Mouse (Mus musculus): Measurements from ENCODE around the gene Urod. TPM values are rescaled to one million over a fixed set of nuclear protein-coding genes. Genes with fewer than 3 reads are reported as not detected.

The Urod gene
- total RNA-seq (2012; rRNA removed), result 65.8 and 82.5 TPM in 2 replicates

GRCm38 (mm10) chr4:116993672-116994621 is at the start of gene Urod:
Urod (minus strand) TSS chr4:116994413.
- TF ChIP-seq ZNF384 (IDR thresholded peaks at IDR 0.05; ENCODE audit: low read depth, low read length), result no peak
- peak; percentile 59; the same call in 1 of the 2 replicates for TF ChIP-seq HCFC1 (IDR thresholded peaks at IDR 0.05; ENCODE audit: borderline replicate concordance, insufficient read depth, low read length)
- DNase-seq (ENCODE audit: low read depth, low spot score), result peak; percentile 93
- H3K4me3 ChIP-seq (ENCODE audit: insufficient read depth in 1 of 2, low read depth in 1 of 2, low read length in 2 of 2, poor library complexity in 1 of 2, severe bottlenecking in 1 of 2), result peak within 1 kb of the TSS; percentile 82 to 86
- in situ Hi-C loops (cut with MboI; ENCODE audit: low sequenced_read_pairs in 2 of 2, unreplicated experiment in 2 of 2), result loop anchor here (5.0 to 10.0 kb wide), 2 partner anchors 169 to 172 kb away; partner anchors contain the start of gene Hpdl (in 2 of the 2)
- H3K36me3 ChIP-seq (ENCODE audit: control insufficient read depth, insufficient read depth, low read length, poor library complexity, severe bottlenecking), result peaks cover 3% of the 10 kb centered on the region; the same call in 1 of the 2 replicates
- H3K9ac ChIP-seq (ENCODE audit: insufficient read depth, low read depth, low read length, poor library complexity, severe bottlenecking), result peak within 1 kb of the TSS; percentile 74
- no peak within 1 kb of the TSS for H3K27ac ChIP-seq (ENCODE audit: insufficient read depth, low read depth, low read length, poor library complexity, severe bottlenecking)
- H3K4me1 ChIP-seq (ENCODE audit: control insufficient read depth in 2 of 2, insufficient read depth in 2 of 2, low read length in 2 of 2, poor library complexity in 1 of 2), result peaks cover 4 to 14% of the 10 kb centered on the region in 2 experiments; a peak in 2 of 4 replicates
- no peaks in the 10 kb centered on the region for H3K9me3 ChIP-seq (ENCODE audit: control insufficient read depth, insufficient read depth, low read depth, low read length)

- Histone ChIP-seq H3K27ac (ENCODE audit: insufficient read depth, low read depth, low read length, poor library complexity, severe bottlenecking) (no peak overlapping the region), H3K4me3 (ENCODE audit: insufficient read depth in 1 of 2, low read depth in 1 of 2, low read length in 2 of 2, poor library complexity in 1 of 2, severe bottlenecking in 1 of 2) (no peak overlapping the region), H3K9me3 (ENCODE audit: control insufficient read depth, insufficient read depth, low read depth, low read length) (no peaks in the 10 kb centered on the region), H3K36me3 (ENCODE audit: control insufficient read depth, insufficient read depth, low read length, poor library complexity, severe bottlenecking) (peaks cover 4% of the 10 kb centered on the region), H3K9ac (ENCODE audit: insufficient read depth, low read depth, low read length, poor library complexity, severe bottlenecking) (no peak overlapping the region), H3K4me1 (ENCODE audit: control insufficient read depth in 2 of 2, insufficient read depth in 2 of 2, low read length in 2 of 2, poor library complexity in 1 of 2) (no peaks in the 10 kb centered on the region)
- DNase-seq (ENCODE audit: low read depth, low spot score), result no peak
- TF ChIP-seq MAFK (IDR thresholded peaks at IDR 0.05; ENCODE audit: insufficient read depth, low read depth, low read length), result no peak
- no peak for TF ChIP-seq HCFC1 (IDR thresholded peaks at IDR 0.05; ENCODE audit: borderline replicate concordance, insufficient read depth, low read length)
- TF ChIP-seq ZC3H11A (IDR thresholded peaks at IDR 0.05; ENCODE audit: borderline replicate concordance, low read depth, low read length), result no peak
- no peak for TF ChIP-seq CHD2 (IDR thresholded peaks at IDR 0.05; ENCODE audit: low read depth, low read length)
- no peak for TF ChIP-seq ZNF384 (IDR thresholded peaks at IDR 0.05; ENCODE audit: low read depth, low read length)
- in situ Hi-C loops (cut with MboI; ENCODE audit: low sequenced_read_pairs in 2 of 2, unreplicated experiment in 2 of 2), result no loop called here
Measured at GRCm38 (mm10) chr4:117041283-117041721, 47.1 kb upstream of the Urod start.

GRCm38 (mm10) chr4:117040791-117041190 is 46.6 kb upstream of the Urod start:
- no peak for DNase-seq (ENCODE audit: low read depth, low spot score)
- Histone ChIP-seq H3K4me1 (ENCODE audit: control insufficient read depth in 2 of 2, insufficient read depth in 2 of 2, low read length in 2 of 2, poor library complexity in 1 of 2) (no peaks in the 10 kb centered on the region), H3K4me3 (ENCODE audit: insufficient read depth in 1 of 2, low read depth in 1 of 2, low read length in 2 of 2, poor library complexity in 1 of 2, severe bottlenecking in 1 of 2) (no peak overlapping the region), H3K9ac (ENCODE audit: insufficient read depth, low read depth, low read length, poor library complexity, severe bottlenecking) (no peak overlapping the region), H3K9me3 (ENCODE audit: control insufficient read depth, insufficient read depth, low read depth, low read length) (no peaks in the 10 kb centered on the region), H3K27ac (ENCODE audit: insufficient read depth, low read depth, low read length, poor library complexity, severe bottlenecking) (no peak overlapping the region), H3K36me3 (ENCODE audit: control insufficient read depth, insufficient read depth, low read length, poor library complexity, severe bottlenecking) (peaks cover 4% of the 10 kb centered on the region)
- in situ Hi-C loops (cut with MboI; ENCODE audit: low sequenced_read_pairs in 2 of 2, unreplicated experiment in 2 of 2), result no loop called here
- TF ChIP-seq MAFK (IDR thresholded peaks at IDR 0.05; ENCODE audit: insufficient read depth, low read depth, low read length), result no peak
- no peak for TF ChIP-seq CHD2 (IDR thresholded peaks at IDR 0.05; ENCODE audit: low read depth, low read length)
- no peak for TF ChIP-seq HCFC1 (IDR thresholded peaks at IDR 0.05; ENCODE audit: borderline replicate concordance, insufficient read depth, low read length)
- TF ChIP-seq ZC3H11A (IDR thresholded peaks at IDR 0.05; ENCODE audit: borderline replicate concordance, low read depth, low read length), result no peak
- no peak for TF ChIP-seq ZNF384 (IDR thresholded peaks at IDR 0.05; ENCODE audit: low read depth, low read length)

- H3K4me1 ChIP-seq (ENCODE audit: control insufficient read depth in 2 of 2, insufficient read depth in 2 of 2, low read length in 2 of 2, poor library complexity in 1 of 2), result no peaks in the 10 kb centered on the region
- H3K9ac ChIP-seq (ENCODE audit: insufficient read depth, low read depth, low read length, poor library complexity, severe bottlenecking), result no peak overlapping the region
- peaks cover 4% of the 10 kb centered on the region for H3K36me3 ChIP-seq (ENCODE audit: control insufficient read depth, insufficient read depth, low read length, poor library complexity, severe bottlenecking)
- TF ChIP-seq ZC3H11A (IDR thresholded peaks at IDR 0.05; ENCODE audit: borderline replicate concordance, low read depth, low read length) (no peak), HCFC1 (IDR thresholded peaks at IDR 0.05; ENCODE audit: borderline replicate concordance, insufficient read depth, low read length) (no peak), ZNF384 (IDR thresholded peaks at IDR 0.05; ENCODE audit: low read depth, low read length) (no peak), CHD2 (IDR thresholded peaks at IDR 0.05; ENCODE audit: low read depth, low read length) (no peak)
- no peak for DNase-seq (ENCODE audit: low read depth, low spot score)
- H3K9me3 ChIP-seq (ENCODE audit: control insufficient read depth, insufficient read depth, low read depth, low read length), result no peaks in the 10 kb centered on the region
- in situ Hi-C loops (cut with MboI; ENCODE audit: low sequenced_read_pairs in 2 of 2, unreplicated experiment in 2 of 2), result no loop called here
- no peak overlapping the region for H3K4me3 ChIP-seq (ENCODE audit: insufficient read depth in 1 of 2, low read depth in 1 of 2, low read length in 2 of 2, poor library complexity in 1 of 2, severe bottlenecking in 1 of 2)
- H3K27ac ChIP-seq (ENCODE audit: insufficient read depth, low read depth, low read length, poor library complexity, severe bottlenecking), result no peak overlapping the region
Measured at GRCm38 (mm10) chr4:117039925-117040687, 45.9 kb upstream of the Urod start.
